Mouse (Mus musculus): Measurements from ENCODE around the gene Atp6v1f. TPM values are rescaled to one million over a fixed set of nuclear protein-coding genes. Genes with fewer than 3 reads are reported as not detected.

The Atp6v1f gene
- polyA plus RNA-seq, 2 experiments: 111 to 139 TPM

DNA sequence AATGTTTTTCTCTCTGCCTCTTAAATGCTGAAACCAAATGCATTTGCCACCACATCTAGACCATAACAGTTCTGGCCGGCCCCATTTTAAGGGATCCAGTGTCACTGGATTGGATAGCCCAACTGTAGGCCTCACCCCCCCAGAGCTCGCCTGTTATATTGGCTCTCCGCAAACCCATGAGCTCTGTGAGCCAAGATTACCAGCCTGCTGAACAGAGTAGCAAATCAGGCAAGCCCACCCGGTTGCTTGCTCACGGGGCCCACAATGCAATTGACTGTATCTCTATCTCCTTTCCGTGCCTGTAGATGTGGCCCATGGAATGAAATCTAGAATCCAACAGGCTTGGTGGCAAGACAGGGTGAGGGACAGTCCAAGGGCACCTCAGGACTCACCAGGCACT, 33.3 kb downstream of the Atp6v1f start:
- H3K9me3 ChIP-seq (ENCODE audit: control insufficient read depth, low read length): no peaks in the 10 kb centered on the region
- H3K36me3 ChIP-seq (replicated peaks; ENCODE audit: control insufficient read depth, insufficient read depth, low read depth): no peaks in the 10 kb centered on the region
- H3K4me3 ChIP-seq (ENCODE audit: insufficient read depth in 1 of 2, low read depth in 2 of 2, low read length in 2 of 2): no peak overlapping the region
- DNase-seq (ENCODE audit: low read depth in 3 of 3, low spot score in 3 of 3) (peak in 1 of 3 experiments; percentile 9), ATAC-seq (ENCODE audit: insufficient read depth) (peak; percentile 52)
- WGBS (ENCODE audit: insufficient replicate concordance): 27% methylated on average over 6 of the region's 6 CpGs
- H3K4me1 ChIP-seq (replicated peaks; ENCODE audit: control insufficient read depth in 2 of 2, insufficient read depth in 2 of 2, low read length in 1 of 2): peaks cover 0 to 7% of the 10 kb centered on the region in 2 experiments; a peak in 2 of 4 replicates
- H3K4me2 ChIP-seq (ENCODE audit: low read depth): no peak overlapping the region
- H3K9ac ChIP-seq (replicated peaks): no peak overlapping the region
- H3K27me3 ChIP-seq (ENCODE audit: control insufficient read depth, insufficient read depth, low read length): peaks cover 18% of the 10 kb centered on the region
- no peak overlapping the region for H3K27ac ChIP-seq
- TF ChIP-seq EP300 (IDR thresholded peaks at IDR 0.05; ENCODE audit: low read depth) (no peak), CTCF (IDR thresholded peaks at IDR 0.05; ENCODE audit: low read depth) (no peak)

- Histone ChIP-seq H3K4me1 (replicated peaks; ENCODE audit: control insufficient read depth in 2 of 2, insufficient read depth in 2 of 2, low read length in 1 of 2) (peaks cover 0 to 7% of the 10 kb centered on the region in 2 experiments; a peak in 2 of 4 replicates), H3K4me3 (ENCODE audit: insufficient read depth in 1 of 2, low read depth in 2 of 2, low read length in 2 of 2) (no peak overlapping the region), H3K27me3 (ENCODE audit: control insufficient read depth, insufficient read depth, low read length) (peaks cover 15% of the 10 kb centered on the region), H3K27ac (no peak overlapping the region), H3K36me3 (replicated peaks; ENCODE audit: control insufficient read depth, insufficient read depth, low read depth) (no peaks in the 10 kb centered on the region), H3K9me3 (ENCODE audit: control insufficient read depth, low read length) (no peaks in the 10 kb centered on the region), H3K9ac (replicated peaks) (no peak overlapping the region), H3K4me2 (ENCODE audit: low read depth) (no peak overlapping the region)
- ATAC-seq (ENCODE audit: insufficient read depth) (no peak), DNase-seq (ENCODE audit: low read depth in 3 of 3, low spot score in 3 of 3) (no peak)
- TF ChIP-seq EP300 (IDR thresholded peaks at IDR 0.05; ENCODE audit: low read depth): no peak
- peak; percentile 52 for TF ChIP-seq CTCF (IDR thresholded peaks at IDR 0.05; ENCODE audit: low read depth)
- 62% methylated on average over 1 of the region's 1 CpGs for WGBS (ENCODE audit: insufficient replicate concordance)
These were observed 34.1 kb downstream of the Atp6v1f start for GRCm38 (mm10) chr6:29501599-29501998.

- ATAC-seq (ENCODE audit: insufficient read depth) (no peak), DNase-seq (ENCODE audit: low read depth in 3 of 3, low spot score in 3 of 3) (no peak)
- Histone ChIP-seq H3K36me3 (replicated peaks; ENCODE audit: control insufficient read depth, insufficient read depth, low read depth) (no peaks in the 10 kb centered on the region), H3K9ac (replicated peaks) (no peak overlapping the region), H3K4me3 (ENCODE audit: insufficient read depth in 1 of 2, low read depth in 2 of 2, low read length in 2 of 2) (no peak overlapping the region), H3K4me1 (replicated peaks; ENCODE audit: control insufficient read depth in 2 of 2, insufficient read depth in 2 of 2, low read length in 1 of 2) (peaks cover 0 to 7% of the 10 kb centered on the region in 2 experiments; a peak in 2 of 4 replicates), H3K27ac (no peak overlapping the region), H3K27me3 (ENCODE audit: control insufficient read depth, insufficient read depth, low read length) (peaks cover 29% of the 10 kb centered on the region), H3K9me3 (ENCODE audit: control insufficient read depth, low read length) (no peaks in the 10 kb centered on the region), H3K4me2 (ENCODE audit: low read depth) (no peak overlapping the region)
- TF ChIP-seq CTCF (IDR thresholded peaks at IDR 0.05; ENCODE audit: low read depth) (peak; percentile 37), EP300 (IDR thresholded peaks at IDR 0.05; ENCODE audit: low read depth) (no peak)
- 79% methylated on average over 5 of the region's 5 CpGs for WGBS (ENCODE audit: insufficient replicate concordance)
These were observed 38.0 kb downstream of the Atp6v1f start for GRCm38 (mm10) chr6:29505493-29505892.

- H3K4me2 ChIP-seq (ENCODE audit: low read depth): peak overlapping the region; percentile 56
- H3K4me3 ChIP-seq (ENCODE audit: insufficient read depth in 1 of 2, low read depth in 2 of 2, low read length in 2 of 2): no peak overlapping the region; a peak in 1 of 4 replicates
- no peak for TF ChIP-seq EP300 (IDR thresholded peaks at IDR 0.05; ENCODE audit: low read depth)
- no peak for TF ChIP-seq CTCF (IDR thresholded peaks at IDR 0.05; ENCODE audit: low read depth)
- DNase-seq (ENCODE audit: low read depth in 3 of 3, low spot score in 3 of 3) (no peak), ATAC-seq (ENCODE audit: insufficient read depth) (no peak)
- H3K27me3 ChIP-seq (ENCODE audit: control insufficient read depth, insufficient read depth, low read length): peaks cover 29% of the 10 kb centered on the region
- 21% methylated on average over 8 of the region's 8 CpGs for WGBS (ENCODE audit: insufficient replicate concordance)
- no peak overlapping the region for H3K9ac ChIP-seq (replicated peaks)
- H3K36me3 ChIP-seq (replicated peaks; ENCODE audit: control insufficient read depth, insufficient read depth, low read depth): no peaks in the 10 kb centered on the region
- no peaks in the 10 kb centered on the region for H3K9me3 ChIP-seq (ENCODE audit: control insufficient read depth, low read length)
- H3K4me1 ChIP-seq (replicated peaks; ENCODE audit: control insufficient read depth in 2 of 2, insufficient read depth in 2 of 2, low read length in 1 of 2): no peaks in the 10 kb centered on the region
- H3K27ac ChIP-seq: no peak overlapping the region
These were observed 39.3 kb downstream of the Atp6v1f start for GRCm38 (mm10) chr6:29506834-29507233.

DNA sequence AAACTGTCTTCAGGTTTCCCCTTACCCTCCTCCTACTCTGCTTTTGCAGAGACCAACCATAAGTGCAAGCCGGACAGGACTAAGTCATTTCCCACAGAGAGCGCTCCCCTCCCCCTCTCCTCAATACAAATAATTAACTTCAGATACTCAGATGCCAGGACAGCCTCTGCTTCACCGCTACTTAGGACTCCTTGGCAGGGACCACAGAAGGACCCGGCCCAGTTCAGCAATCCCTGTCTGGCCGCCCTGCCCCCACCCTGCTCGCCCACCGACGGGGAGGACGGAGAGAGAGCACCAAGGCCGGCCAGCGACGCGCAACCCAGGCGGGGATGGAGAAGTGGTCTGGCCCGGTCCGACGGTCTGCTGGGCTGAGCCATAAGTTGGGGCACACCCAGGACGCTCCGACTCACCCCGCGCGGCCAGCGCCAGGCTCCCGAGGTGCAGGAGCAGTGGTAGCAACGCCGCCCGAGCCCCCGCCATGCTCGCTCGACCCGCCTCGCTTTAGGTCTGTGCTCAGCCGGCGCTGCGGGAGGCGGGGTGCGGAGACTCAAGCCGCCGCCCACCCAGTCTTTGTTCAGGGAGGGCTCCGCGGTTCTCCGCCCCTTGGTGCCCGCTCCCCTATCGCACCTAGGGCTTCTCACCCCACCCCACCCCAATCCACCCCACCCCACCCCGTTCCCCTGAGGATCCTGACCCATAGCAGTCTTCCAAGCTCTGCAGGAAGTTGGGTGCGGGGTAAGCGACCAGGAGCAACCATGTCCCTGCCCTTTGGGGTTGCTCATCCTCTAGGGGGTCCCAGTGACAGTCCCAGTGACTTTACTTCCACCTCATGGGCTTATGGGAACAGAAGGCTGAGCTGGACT, 40.2 kb downstream of the Atp6v1f start, which contains the start of gene Kcp:
Gene Kcp (minus strand): TSS at position 506 of the 863 bp plus-strand sequence.
- Histone ChIP-seq H3K4me2 (ENCODE audit: low read depth) (peak within 1 kb of the TSS; percentile 56), H3K9me3 (ENCODE audit: control insufficient read depth, low read length) (no peaks in the 10 kb centered on the region), H3K36me3 (replicated peaks; ENCODE audit: control insufficient read depth, insufficient read depth, low read depth) (no peaks in the 10 kb centered on the region), H3K4me1 (replicated peaks; ENCODE audit: control insufficient read depth in 2 of 2, insufficient read depth in 2 of 2, low read length in 1 of 2) (peaks cover 0 to under 1% of the 10 kb centered on the region in 2 experiments; a peak in 1 of 4 replicates), H3K27me3 (ENCODE audit: control insufficient read depth, insufficient read depth, low read length) (peaks cover 29% of the 10 kb centered on the region), H3K4me3 (ENCODE audit: insufficient read depth in 1 of 2, low read depth in 2 of 2, low read length in 2 of 2) (peak within 1 kb of the TSS; percentile 41 to 53), H3K27ac (no peak within 1 kb of the TSS), H3K9ac (replicated peaks) (no peak within 1 kb of the TSS)
- no peak for TF ChIP-seq CTCF (IDR thresholded peaks at IDR 0.05; ENCODE audit: low read depth)
- TF ChIP-seq EP300 (IDR thresholded peaks at IDR 0.05; ENCODE audit: low read depth): no peak
- 2% methylated on average over 46 of the region's 47 CpGs for WGBS (ENCODE audit: insufficient replicate concordance)
- no peak for ATAC-seq (ENCODE audit: insufficient read depth)
- DNase-seq (ENCODE audit: low read depth in 3 of 3, low spot score in 3 of 3): no peak
